Mouse (Mus musculus) heart, adult 18-20 months (tissue): ENCODE measurements around the gene Ccdc85c. TPM values are rescaled to one million over a fixed set of nuclear protein-coding genes. Genes with fewer than 3 reads are reported as not detected.
A peak's percentile ranks its signal among the peaks of the same experiment; 100 is the strongest.

Experiments
- DNase-seq, 2 experiments: peaks; one replicate each; pipeline ENCODE4 v3.0.0; 2021 to 2022; ENCODE audit warnings: mixed read lengths in 1 of 2
- total RNA-seq, 2 experiments: library from RNA; stranded (reverse); gene quantifications; 2 replicates each; pipeline ENCODE4 v1.2.3; 2021

Ccdc85c gene
- total RNA-seq, 2 experiments from 2014 or later, result 38.5 to 42.5 TPM

DNA sequence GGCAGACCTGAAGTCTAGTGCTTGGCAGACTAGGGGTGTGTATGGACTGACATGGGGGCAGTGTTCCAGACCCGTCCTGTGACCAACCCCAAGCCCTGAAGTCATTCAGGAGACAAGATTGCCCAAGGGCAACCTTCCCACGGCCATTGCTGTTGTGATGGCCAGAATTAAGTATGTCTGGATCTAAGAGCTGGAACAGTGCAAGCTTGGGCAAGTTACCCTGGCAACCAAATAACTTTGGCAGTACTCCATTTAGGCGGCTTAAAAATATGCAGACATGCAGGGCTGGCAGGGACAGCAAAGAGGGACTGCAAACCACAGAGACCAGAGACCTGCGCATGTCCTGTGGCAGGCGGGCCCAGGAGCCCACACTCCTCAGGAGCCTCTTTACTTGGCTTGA lies 35.8 kb downstream of the Ccdc85c start:
- DNase-seq, result peak; percentile 74 to 77

GRCm38 (mm10) chr12:108238395-108239035 lies 36.7 kb downstream of the Ccdc85c start:
- no peak for DNase-seq

DNA sequence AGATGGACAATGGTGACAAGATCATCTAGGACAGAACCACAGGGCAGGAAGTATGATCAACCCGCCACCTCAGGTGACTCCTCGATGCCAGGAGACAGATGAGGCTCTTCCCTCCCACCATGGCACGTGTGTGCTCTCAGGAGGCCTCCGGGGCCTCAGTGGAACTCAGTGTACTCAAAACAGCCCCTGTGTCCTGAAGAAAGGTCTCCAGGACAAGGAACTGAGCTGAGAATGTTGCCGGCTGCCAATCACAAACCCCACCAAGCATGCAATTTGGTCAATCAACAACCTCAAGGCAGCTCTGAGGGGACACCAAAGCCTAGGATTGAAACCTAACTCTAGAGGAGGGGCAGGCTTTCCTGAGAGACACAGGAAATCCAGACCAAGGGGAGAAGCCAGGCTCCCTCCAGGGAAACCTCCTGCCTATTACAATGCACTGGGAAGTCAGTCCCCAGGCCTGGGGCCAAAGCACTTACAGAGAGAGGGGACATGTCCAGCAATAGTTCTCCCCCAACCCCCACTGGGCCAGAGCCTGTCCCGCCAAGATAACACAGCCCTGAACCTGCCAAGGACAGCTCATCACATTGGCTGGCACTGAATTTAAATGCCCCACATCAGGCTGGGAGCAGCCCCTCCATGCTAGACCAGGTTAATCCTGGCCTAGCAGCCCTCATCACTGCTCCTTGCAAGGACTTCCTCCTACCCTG lies 37.8 kb downstream of the Ccdc85c start:
- peak; percentile 84 to 89 for DNase-seq

- peak in 1 of 2 experiments; percentile 66 for DNase-seq
Measured at GRCm38 (mm10) chr12:108235976-108236555, 39.2 kb downstream of the Ccdc85c start.

GRCm38 (mm10) chr12:108234832-108235602 lies 40.2 kb downstream of the Ccdc85c start:
- peak in 1 of 2 experiments; percentile 40 for DNase-seq

GRCm38 (mm10) chr12:108233736-108234135 lies 41.5 kb downstream of the Ccdc85c start:
- no peak for DNase-seq

DNA sequence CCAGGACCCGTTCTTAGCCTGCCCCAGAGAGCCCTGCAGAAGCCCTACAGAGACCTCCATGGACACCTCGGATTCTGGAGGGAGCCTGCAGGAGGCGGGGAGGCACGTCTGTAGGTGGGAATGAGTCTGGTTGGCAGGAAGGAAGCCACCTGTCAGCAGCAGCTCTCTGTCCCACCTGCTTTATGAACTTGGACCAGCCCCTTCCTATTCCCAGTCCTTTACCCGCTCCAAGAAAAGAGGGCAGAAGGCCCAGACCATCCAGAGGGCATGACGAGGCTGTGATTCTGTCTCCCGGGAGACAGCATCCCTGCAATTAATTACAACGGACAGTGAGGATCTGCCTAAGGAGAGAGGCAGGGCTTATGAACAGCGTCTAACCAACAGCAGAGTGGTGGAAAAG lies 43.3 kb downstream of the Ccdc85c start:
- no peak for DNase-seq

GRCm38 (mm10) chr12:108230821-108231794 lies 44.1 kb downstream of the Ccdc85c start:
- peak; percentile 44 to 67 for DNase-seq

DNA sequence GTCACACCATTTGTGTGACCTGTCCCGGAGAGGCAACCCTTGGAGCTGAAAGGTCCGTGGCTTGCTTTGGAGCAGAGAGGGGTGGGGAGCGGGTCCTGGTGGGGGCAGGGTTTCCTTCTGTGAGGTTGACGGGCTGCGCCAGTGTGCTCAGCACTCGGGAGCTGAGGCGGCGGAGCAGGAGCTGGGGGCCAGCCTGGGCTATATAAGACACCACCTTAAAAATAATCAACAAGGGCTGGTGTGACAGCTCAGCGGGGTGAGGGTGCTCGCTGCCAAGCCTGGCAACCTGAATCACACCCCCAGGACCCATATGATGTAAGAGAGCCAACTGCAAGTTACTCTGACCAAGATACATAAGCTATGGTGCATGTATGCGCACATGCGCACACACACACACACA lies 45.1 kb downstream of the Ccdc85c start:
- DNase-seq, result no peak

GRCm38 (mm10) chr12:108227527-108227926 lies 47.7 kb downstream of the Ccdc85c start:
- no peak for DNase-seq

GRCm38 (mm10) chr12:108226941-108227340 lies 48.3 kb downstream of the Ccdc85c start:
- DNase-seq, result no peak

GRCm38 (mm10) chr12:108226216-108226615 lies 49.0 kb downstream of the Ccdc85c start:
- DNase-seq, result no peak

- DNase-seq, result no peak
Measured at GRCm38 (mm10) chr12:108225781-108226180, 49.4 kb downstream of the Ccdc85c start.

DNA sequence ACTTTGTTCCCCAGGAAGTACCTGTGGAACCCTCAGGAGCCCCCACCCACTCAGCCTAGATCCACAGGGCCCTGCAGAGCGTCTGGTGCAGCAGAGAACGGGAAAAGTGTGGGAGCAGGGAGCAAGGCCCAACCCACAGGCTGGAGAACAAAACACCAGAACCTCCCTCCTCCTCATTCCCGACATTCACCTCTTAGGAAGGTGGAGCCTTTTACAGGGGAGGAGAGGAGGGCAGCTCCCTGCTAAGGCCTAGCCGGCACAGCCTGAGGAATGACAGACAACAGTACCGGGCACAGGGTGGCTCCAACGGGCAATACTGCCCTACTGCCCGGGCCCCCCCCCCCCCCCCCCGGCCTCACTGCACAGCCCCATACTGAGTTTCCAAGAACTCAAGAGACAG lies 51.9 kb downstream of the Ccdc85c start:
- no peak for DNase-seq

GRCm38 (mm10) chr12:108221712-108222111 lies 53.5 kb downstream of the Ccdc85c start:
- DNase-seq, result no peak

- DNase-seq, result no peak
Measured at GRCm38 (mm10) chr12:108221206-108221605, 54.0 kb downstream of the Ccdc85c start.

DNA sequence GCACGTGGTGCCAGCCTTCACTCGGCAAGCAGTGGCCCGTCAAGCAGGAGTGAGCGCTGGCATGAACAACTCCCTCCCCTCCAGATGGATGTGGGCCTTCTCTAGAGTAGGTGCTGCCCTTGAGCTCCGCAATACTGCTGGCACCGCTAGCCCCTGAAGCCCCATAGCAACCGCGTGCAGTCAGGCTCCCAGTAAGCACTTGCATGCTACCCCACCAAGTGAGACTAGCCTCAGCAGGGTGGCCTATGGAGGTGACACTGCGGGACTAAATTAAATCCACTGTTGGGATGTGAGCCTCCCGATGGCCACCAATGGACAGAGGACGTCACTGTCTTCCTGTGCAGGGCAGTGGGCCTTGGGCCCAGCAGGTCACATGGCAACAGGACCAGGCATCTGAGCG lies 54.6 kb downstream of the Ccdc85c start:
- peak in 1 of 2 experiments; percentile 30 for DNase-seq

DNA sequence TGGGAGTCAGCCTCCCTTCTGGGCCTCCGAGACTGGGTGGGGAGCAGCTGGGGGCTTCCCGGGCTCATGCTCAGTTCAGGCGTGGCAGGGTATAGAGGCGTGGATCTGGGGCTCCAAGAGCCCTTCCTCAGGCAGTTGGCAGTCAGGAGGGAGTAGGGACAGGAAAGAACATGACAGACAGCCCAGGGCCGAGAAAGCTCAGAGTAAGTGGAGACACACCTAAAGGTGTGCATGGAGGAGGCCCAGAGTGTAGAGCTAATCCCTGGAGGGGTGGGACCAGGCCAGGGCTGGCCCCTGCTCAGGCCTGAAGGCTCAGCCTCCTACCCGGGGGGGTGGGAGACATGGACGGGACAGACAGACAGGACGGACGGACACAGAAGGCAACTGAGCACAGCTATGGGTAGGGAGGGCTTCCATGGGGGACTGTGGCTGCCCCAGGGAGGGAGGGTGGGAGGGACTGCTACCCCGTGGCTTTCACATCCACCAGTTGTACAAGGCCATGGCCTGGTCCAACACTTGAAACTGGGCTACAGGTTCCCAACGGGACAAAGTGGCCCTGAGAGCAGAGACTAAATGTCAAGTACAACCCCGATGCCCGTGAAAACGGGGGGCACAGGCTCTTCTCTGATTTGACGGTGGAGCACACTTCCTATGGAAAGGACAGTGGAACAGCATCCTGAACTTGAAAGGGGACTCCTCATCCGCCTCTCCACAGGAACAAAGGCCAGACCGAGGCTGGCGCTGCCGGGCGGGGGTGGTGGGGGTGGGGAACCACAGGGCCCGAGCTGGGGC lies 55.2 kb downstream of the Ccdc85c start:
- DNase-seq, result no peak

GRCm38 (mm10) chr12:108219163-108219562 lies 56.1 kb downstream of the Ccdc85c start:
- DNase-seq, result no peak

GRCm38 (mm10) chr12:108217572-108217971 lies 57.7 kb downstream of the Ccdc85c start:
- peak; percentile 59 to 81 for DNase-seq
